Mouse (Mus musculus): ENCODE measurements at regions not wholly inside any gene's neighbourhood (a gene's known extent, or its start where the extent isn't known, plus 50 kb on each side); places are given as distances from the start of the nearest gene placed in this dataset.

- TF ChIP-seq POLR2A (IDR thresholded peaks at IDR 0.05; ENCODE audit: borderline replicate concordance, control insufficient read depth, low read depth, low read length) (no peak), CTCF (IDR thresholded peaks at IDR 0.05; ENCODE audit: control insufficient read depth, insufficient read depth, low read length) (no peak)
Measured at GRCm38 (mm10) chr3:143742786-143743571, 462.0 kb downstream of the Lmo4 start.
